Mouse (Mus musculus) kidney, postnatal 14 days (tissue): ENCODE measurements at regions not wholly inside any gene's neighbourhood (a gene's known extent, or its start where the extent isn't known, plus 50 kb on each side); places are given as distances from the start of the nearest gene placed in this dataset.

ENCODE experiments used
- DNase-seq: peaks from one replicate; pipeline ENCODE4 v3.0.0; 2022; ENCODE audit warnings: mixed read lengths

DNA sequence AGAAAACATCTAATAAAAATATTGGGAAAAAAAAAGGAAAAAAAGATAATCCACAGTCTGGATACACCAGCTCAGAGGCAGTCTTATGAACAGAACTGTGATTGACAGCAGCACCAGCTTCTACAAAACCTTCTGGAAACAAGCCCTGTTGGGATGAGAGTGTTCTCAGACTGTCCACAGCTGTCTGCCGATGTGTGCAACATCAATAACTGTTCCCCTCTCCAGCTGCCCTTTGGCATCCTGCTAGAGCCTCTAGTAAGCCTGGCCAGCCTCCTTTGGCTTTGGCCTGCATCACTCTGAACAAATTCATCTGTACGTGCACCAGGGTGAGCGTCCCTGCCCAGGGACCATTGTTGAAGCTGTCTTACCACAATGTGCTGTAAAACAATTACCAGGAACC lies 137.0 kb upstream of the Irs2 start:
- no peak for DNase-seq

DNA sequence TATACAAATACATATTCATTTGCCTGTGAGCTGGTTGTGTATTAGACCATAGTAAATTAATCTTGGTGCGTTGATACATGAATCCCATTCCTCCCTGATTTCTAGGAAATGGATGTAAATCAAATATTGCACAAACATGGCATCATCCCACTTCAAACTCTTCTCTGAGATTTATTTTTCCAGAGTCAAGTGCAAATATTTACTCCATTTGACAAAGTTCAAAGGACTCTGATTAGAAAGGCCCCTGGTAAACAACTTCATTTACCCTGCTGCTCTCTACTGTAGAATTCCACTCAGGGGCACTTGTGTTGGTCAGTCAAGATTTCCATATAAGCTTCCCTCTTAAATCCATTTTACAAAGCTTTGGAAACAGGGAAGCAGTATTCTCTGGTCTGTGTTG lies 132.3 kb upstream of the Irs2 start:
- no peak for DNase-seq

DNA sequence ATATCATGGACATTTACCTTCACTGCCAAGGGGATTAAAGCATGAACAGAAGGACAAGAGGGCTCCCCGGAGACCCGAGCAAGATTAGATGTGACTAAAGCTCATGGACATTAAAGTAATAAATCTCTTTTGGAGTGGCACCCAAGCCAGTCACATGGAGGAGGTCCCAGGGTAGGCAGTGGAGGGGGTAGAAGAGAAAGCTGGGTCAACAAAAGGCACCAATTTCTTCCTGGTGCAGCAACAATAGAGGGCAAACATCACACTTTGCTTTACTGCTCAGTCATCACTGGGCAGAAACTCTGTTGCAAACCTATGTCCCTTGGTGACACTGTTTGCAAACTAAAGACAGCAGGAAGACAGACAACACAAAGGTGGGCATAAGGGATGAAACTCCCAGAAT lies 131.0 kb upstream of the Irs2 start:
- no peak for DNase-seq

DNA sequence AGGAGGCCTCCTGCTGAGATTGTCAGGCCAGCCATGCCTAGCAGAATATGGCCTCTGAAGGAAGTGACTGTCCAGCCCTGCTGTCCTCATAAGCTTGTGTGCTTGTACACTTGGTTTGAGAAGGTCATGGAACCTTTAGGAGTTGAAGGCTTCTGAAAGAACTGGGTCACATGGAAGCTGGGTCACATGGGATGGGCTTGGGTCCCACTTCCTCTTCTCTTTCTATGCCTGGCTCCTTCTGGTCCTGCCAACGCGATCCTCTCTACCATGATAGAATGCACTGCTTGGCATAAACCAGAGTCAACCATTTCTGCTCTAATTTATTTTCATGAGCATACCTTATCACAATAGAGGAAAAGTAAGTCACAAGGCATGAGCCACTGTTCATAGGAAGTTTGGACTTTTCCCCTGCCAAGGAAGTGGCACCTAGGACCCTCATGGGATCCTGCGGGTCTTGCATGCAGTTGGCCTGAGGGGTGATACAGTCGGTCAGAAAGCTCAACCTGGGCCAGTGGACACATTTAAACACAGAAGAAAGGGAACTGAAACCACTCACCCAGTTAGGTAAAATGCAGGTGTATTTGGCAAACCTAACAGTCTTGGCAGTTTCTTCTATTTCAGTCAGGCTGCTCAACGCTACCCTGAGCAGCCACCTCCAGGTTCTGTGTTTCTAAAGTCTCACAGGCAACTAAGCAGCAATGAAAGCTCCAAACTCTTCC lies 130.2 kb upstream of the Irs2 start:
- DNase-seq: no peak

DNA sequence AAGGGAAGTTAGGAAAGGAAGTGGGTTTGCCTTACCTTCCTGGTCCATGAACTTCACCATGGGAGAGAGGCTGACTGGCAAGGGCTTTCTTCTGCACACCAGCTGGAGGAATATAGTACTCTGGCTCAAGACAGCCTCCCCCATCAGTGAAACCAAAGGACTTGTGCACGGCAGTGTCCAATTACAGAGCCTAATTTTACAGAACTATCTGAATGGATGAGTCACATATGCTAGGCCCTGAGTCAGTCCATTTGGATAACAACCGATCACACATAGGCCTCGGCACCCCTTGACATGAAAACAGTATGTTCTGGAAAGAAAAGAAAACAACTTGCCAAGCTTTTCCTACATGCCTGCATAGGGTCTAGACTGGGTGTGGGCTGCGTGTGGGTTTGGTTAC lies 128.3 kb upstream of the Irs2 start:
- no peak for DNase-seq

DNA sequence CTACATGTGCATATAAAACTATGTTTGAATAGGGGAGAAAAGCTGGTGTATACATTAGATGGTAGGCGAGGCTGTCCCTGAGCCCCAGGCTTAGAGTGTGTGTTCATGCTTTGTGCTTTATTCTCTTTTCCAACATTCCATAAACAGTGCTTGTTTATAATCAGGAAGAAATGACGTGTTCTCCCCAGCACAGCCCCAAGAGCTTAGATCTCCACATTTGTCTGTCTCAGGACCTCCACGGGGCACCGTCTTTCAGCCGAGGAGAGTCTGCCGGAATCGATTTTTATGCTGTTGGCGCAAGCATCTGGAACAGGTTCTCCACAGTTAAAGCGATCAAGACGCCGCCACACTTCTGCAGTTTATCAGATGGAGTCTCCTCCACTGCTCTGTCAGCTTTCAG lies 126.9 kb upstream of the Irs2 start:
- no peak for DNase-seq

DNA sequence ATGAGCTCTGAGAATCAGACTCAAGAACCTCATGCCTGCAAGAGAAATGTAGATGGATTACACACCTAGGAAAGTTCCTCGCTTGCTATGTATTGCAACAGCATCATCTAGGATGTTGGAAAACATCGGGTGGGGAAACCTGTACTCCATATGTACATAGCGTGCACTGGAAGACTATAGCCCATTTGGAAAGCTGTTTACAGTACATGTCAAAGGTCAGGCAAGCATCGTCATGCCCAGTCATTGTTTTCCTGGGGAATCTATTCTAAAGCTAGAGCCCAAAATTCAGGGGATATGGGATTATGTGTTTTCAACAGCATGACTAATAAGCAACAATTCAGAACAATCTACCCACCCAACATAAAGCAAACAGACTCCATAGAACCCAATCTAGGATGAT lies 126.3 kb upstream of the Irs2 start:
- DNase-seq: no peak

DNA sequence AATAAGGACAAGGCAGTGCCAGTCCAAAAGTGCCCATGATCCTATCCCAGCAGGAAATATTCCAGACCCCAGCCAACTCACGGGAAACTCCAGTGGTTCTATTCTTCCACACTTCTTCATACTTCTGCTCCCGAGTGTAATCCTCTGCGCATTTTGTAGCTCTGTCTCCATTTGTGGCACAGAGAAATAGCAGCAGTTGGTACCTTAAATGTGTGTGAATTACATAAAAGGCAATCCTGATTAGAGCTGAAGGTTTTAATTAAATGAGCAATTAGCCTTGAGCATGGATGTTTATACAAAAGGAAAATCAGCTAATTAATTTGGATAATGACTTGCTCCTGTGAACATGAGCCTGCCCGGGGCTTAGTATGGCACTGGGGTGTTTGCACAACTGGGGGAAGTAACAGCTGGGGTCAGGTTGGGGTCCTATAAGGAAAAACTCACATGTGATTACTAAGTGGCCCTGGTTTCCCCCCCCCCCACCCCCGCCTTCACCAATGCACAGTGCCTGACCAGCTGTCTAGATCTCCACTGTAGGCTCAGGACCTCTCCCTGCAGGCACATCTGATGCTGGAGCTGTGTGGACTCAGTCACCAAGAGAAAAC lies 110.9 kb upstream of the Irs2 start:
- DNase-seq: no peak

DNA sequence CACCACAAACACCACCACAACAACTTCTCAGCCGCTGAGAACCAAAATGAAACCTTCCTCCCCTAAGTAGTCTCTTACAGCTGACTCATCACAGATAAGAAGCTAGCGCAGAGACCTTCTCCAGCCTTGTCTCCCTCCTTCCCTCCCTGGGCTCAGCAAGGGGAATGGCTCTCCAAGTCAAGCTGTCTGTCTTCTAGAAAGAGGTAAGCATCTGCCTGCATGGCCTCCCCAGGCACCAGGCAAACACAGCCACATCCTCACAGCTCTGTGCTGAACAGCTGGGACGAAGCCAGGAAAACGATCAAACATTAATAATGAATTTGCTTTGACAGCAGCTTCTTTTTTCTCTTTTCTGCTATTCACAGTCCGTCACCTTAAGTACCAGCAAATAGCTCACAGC lies 108.3 kb upstream of the Irs2 start:
- DNase-seq: peak; percentile 32

DNA sequence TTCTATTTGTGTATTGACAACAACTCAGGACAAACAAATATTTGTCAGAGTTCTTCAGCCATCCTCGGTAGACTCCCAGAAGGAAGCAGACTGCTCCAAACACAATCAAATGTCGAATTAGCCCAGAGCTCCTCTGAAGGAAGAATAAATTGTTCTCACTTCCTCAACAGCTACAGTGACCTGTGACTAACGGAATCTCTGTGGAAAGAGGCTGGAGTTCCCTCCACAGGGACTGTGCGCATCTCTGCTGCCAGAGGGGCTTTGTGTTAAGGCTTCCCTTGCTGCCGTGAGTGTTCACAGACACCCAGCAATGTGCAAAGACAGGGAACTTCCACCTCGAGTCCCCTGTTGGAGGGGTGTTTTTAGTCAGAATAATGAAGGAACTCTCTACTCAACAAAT lies 107.0 kb upstream of the Irs2 start:
- no peak for DNase-seq

DNA sequence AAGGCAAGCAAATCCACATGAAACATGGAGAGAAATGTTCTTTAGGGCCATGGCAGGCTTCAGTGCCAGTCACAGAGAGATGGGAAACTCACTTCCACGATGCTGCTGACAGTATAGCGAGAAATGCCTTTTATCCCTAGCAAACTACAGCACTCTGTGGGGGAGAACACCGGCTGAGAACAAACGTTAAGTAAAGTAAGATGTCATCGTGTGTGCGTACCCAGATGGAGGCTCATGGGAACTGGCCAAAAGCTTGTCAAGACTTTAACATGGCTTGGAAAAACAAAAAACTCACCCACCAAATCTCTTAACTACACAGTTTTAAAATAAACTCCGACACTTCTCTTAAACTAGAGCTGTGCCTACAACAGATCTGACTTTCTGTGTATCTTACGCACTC lies 106.3 kb upstream of the Irs2 start:
- no peak for DNase-seq

DNA sequence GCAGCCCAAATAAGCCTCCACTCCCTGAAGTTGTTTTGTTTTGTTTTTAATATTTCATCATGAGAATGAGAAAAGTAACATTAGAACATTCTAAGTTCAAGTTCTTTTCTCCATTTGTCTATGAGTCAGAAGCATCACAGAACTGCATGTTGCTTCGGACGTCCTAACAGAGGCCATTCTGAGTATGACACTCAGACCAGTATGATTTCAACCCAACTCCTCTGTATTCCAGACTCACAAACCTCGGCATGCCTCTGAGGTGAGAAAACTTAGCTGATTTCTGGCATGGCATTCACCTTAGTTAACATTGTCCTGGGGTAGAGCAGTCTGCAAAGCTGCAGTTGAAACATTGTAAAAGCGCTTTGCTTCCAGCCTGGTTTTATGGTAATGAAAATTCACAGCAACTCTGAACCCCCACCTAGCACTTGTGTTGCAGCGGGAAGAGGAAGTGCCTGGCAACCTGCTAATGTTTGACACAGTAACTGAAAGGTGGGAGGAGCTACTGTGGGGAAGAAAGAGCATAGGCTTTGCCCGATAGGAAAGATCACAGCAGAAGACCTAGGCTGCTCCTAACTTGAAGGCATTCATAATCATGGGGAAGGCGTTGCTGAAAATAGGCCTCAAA lies 104.8 kb upstream of the Irs2 start:
- DNase-seq: peak; percentile 14

DNA sequence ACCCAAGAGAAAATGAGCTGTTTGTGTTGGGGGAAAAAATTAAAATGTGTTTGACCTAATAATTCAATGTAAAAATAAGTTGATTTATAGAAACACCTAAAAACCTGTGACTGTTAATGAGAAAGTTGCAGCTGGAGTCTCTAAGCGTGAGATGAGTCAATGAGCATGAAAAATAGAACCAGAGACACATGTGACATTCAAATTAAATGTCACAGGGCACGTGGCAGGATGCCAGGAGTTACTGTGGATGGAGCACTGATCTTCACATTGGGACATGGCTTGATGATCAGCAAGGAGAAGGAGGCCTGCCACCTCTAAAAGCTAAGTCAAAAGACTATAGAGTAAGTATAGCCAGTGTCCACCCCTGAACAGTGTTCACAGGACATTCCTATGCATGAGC lies 103.7 kb upstream of the Irs2 start:
- peak; percentile 12 for DNase-seq

DNA sequence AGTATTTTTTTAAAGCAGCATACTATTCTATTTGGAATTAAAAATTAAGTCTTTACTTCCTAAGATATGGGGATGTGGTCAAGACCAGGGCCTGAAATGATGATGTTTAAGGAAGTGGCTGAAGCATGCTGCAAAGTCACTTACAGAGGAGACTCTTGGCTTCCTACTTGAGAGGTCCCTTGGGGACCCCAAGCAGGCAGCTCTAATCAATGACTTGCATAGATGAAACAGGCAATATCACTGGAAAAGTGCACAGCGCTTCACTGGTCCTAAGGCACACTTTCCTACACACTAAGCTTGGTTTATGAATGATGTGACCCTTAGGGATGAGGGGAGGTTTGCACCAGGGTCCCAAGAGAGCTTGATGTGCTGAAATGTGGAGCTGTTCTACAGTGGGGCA lies 99.2 kb upstream of the Irs2 start:
- DNase-seq: no peak

DNA sequence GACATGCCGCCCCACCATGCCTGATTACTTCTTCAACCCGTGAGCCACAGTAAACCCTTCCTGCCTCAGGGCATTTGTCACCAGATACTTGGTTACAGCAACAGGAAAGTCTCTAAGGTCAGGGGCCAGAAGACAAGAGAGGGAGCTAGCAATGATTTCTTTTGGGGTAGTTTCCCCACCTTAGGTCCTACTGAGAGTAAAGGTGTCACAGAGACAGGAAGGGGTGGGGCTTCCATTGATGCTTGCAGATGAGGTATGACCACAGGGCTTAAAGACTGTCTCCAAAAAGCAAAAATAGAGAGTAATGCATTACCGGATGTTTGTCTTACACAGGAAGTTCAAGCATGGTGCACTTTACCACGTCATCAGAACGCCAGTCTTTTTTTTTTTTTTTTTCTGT lies 98.8 kb upstream of the Irs2 start:
- DNase-seq: no peak

DNA sequence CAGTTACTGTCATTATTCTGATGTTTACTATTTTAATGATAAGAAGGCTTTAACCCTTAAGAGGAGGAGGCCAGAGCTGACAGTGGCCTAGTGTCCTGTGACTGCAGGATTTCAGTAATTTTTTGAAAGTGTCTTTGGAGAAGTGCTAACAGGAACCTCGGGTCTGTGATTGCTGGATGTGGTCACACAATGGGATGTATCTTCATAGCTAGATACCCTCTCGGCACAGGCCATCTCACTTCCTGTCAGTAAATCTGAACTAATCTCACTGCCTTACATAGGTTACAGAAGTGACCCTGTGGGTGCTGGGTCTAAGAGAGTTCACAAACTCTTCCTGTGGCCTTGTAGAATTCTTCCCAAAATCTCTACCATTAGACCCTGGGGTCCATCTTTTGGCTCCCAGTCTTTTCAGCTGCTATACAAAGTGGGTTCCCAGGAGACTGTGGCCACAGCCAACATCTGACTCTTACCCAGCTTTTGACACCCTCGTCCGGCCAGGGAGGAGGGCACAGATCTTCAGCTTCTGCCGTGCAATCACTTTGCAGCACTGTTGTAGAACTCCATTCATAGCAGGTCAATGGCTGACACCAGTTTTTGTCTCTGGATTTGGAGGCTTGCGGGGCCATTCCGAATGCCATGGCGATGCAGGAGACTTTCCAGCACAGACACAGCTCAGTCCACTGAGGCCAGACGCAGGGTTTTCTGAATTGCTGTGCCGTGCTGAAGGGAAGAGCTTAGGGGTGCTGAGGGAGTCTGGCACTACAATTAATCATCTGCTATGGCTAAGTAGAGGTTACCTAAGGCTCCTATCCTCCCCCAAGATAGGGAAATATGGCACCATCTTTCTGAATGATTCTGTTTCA lies 95.7 kb upstream of the Irs2 start:
- no peak for DNase-seq

DNA sequence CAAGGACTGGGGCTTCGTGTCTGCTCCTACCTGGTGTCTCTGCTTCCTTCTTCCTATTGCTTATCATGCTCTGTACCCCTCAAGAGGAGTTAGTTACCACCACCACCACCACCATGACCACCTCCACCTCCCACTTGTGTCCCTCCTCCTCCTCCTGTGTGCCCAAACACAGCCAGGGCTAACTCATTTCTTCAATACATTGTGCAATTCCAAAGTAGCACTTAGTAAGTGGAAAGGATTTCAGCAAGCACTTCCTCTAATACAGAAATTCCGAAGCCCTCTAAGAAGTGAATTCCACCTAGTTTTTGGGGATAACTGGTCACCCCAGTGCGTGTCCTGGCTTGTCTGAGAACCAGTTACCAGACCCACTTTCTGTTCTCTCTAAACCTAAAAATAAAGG lies 92.1 kb upstream of the Irs2 start:
- DNase-seq: no peak

DNA sequence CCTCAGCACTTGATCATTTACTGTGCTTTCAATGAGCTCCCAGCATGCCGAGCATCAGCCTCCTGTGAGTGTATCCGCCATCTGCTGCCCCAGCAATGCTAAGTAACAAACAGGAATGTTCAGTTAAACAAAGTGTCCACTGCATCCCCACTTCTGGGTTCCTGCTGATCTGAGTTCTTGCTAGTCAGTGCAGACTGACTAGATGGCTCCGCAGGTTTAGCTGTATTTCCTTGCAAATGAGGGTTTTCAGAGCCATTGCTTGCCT lies 91.3 kb upstream of the Irs2 start:
- no peak for DNase-seq

DNA sequence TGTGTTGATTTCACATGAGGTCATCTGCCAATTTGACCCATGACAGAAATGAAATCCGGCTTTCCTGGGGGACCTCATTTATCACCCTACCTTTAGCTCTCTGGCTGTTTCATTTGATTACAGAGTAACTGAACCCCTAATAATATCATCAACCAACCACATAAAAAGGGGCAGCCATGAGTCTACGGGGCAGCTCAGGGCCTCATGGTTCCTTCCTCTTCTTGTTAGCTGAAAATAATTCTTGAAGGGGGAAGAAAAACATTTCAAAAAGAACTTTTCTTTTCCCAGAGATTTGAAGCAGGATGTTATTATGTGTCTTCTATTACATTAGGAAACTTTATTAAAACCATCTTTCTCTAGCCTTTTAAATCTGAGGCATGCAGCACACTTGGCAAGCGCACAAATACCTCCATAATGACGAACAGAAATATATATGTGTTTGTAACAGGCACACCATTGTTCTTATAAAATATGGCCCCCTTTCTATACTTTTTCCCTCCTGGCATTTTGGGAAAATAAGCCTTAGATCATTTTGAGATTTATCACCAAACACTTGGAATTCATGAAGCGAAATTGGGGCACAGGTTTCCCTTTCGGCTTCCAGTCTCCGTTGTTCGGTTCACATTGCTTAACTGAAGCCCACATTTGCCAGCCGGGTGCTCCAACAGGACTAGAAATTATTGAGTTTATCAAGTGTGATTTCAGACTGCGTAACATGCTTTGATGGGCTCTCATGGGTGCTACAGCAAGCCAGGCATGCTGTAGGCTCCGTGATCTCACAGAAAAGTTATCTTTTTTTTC lies 90.7 kb upstream of the Irs2 start:
- no peak for DNase-seq

DNA sequence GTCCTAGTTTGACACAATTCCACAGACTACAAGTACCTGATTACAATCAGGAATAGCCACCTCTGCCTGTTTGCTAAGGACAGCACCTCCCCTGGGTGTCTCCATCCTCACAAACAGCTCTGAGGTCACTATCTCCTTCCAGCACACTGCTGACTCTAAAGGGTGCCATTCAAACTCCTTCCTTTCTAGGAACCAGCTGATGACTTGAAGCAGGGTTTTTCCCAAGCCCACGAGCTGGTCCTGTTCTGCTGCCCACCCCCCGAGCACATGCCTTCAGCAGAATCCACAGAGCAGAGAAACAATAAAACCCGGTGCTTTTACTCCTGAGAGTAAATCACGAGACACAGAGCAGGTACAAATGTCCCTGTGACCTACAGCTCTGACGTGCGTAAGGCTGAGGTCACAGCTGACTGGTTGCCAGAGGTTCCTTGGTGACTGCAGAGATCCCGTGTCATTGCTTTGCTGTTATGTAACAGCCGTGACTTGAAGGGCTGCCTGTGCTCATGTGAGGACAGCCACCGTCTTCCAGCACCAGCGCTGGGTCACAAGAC lies 90.0 kb upstream of the Irs2 start:
- peak; percentile 76 for DNase-seq

DNA sequence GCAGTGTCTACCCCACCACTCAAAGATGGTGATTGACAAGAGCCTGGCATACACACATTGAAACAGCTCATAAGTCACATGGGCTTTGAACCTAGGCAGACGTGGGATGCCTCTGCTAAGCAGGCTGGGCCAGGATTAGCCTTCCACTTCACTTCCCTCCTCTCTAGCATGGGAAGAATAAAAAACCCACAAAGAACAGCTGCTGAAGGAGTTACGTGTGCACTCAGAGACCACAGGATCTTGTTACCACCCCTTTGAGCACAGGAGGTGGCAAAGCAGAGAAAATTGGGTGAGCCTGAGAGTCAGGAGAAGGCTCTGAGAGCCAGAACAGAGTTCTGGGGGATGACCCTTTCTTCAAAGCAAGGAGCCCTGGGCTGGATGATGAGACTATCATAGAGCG lies 89.6 kb upstream of the Irs2 start:
- DNase-seq: no peak

DNA sequence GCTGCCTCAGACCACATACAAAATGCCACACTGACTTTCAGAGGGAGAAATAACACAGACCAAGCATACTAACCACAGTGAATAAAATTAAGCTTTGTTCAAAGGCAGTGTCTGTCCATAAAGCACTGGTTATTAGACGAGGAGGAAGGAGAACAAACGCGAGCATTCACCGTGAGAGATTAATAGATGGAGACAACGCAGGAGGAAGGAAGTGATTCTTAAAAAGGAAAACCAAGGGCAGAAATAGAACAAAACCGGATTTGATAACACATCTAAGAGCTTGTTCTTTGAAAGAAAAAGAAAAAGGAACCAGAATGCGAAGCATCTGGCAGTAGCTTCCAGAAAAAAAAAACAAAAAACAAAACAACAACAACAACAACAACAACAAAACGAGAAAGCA lies 86.3 kb upstream of the Irs2 start:
- DNase-seq: no peak

DNA sequence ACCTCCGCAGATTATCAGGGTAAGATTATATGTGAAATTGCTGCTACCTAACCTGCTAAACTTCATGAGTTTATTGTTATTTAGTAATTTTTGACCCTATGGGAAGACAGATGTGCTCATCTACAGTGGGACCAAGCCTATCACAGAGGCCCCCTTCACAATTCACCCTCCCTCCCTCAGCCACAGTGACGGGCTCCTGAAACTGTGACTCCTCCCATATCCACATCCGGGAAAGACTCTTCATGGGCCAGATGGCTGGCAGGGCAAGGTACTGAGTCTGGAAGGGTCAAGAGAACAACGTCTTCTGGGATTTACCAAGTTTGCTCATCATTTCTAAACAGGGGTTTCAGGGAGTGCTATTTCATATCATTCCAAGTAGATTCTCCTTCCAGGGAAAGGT lies 84.1 kb upstream of the Irs2 start:
- DNase-seq: no peak
